Mouse (Mus musculus) left cerebral cortex, postnatal 25 days (tissue): ENCODE data around the gene Lpcat2. TPM values are rescaled to one million over a fixed set of nuclear protein-coding genes. Genes with fewer than 3 reads are reported as not detected.
"Not testable (repeated sequence)": the region's sequence is repeated elsewhere in the genome, so short reads cannot be mapped to it uniquely, and the experiment has no call there.

ENCODE experiments used
- DNase-seq, 2 experiments: peaks; one replicate each; pipeline ENCODE4 v3.0.0; 2022; ENCODE audit warnings: low spot score in 2 of 2, mixed read lengths in 1 of 2
- intact Hi-C: fragments of 180-260 bp; cut with DNase I; formaldehyde crosslinking; loops from one replicate; pipeline ENCODE4 v1.15.1; 2025
- total RNA-seq, 2 experiments: library from RNA; stranded (reverse); gene quantifications; 2 replicates each; pipeline ENCODE4 v1.2.3; 2021

Gene Lpcat2
- total RNA-seq, 2 experiments from 2014 or later: 7.8 to 9.0 TPM

GRCm38 (mm10) chr8:92850239-92850638 lies 4.9 kb upstream of the Lpcat2 start:
- intact Hi-C loops: no loop called here

GRCm38 (mm10) chr8:92851381-92851780 lies 3.8 kb upstream of the Lpcat2 start:
- intact Hi-C loops: no loop called here
- DNase-seq: no peak

More at GRCm38 (mm10) chr8:92850239-92850638, 4.9 kb upstream of the Lpcat2 start:
- peak; percentile 56 to 84 for DNase-seq

DNA sequence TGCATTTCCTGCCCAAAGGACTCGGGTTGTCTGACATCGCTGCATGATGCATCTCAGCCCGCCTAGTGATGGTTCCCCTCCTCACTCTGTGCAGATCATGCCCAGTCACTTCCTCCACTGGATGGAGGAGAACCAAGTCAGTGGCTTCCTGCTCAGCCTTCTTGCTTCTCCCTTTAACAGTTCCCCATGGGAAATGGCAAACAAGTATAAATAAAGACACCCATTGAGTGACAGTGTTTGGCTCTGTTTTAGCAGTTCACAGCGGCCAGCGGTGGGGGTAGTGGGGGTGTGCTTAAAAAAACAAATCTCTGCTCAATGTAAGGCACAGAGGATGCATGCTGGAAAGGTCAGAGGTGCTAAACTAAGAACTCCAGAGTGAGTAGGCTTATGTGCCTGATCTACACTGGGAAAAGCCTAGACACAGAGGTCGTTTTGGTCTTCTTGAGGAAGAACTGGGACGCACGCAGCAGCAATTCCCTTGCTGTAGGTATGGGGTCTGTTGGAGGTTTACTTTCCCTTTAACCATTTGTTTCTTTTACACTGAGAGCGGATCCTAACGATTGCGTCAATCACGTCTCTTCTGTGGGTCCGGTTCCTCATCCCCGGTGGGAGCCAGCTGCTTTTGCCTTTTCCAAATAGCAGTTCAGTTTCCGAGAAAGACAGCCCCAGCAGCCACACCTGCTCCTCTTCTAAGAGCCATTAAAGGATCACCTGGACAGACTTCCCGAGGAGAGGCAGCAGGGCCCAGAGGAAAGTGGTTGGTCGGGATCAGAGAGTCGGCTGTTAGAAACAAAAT lies 1.8 kb upstream of the Lpcat2 start:
- DNase-seq: peak in 1 of 2 experiments; percentile 37
- intact Hi-C loops: no loop called here

GRCm38 (mm10) chr8:92854673-92855072 lies 466 bp upstream of the Lpcat2 start:
- intact Hi-C loops: no loop called here
- no peak for DNase-seq

- intact Hi-C loops: no loop called here
Measured at GRCm38 (mm10) chr8:92856273-92856986, 1.3 kb downstream of the Lpcat2 start.

GRCm38 (mm10) chr8:92858475-92859182 lies 3.5 kb downstream of the Lpcat2 start:
- intact Hi-C loops: no loop called here

More at GRCm38 (mm10) chr8:92856273-92856986, 1.3 kb downstream of the Lpcat2 start:
- no peak for DNase-seq

GRCm38 (mm10) chr8:92861977-92862376 lies 6.8 kb downstream of the Lpcat2 start:
- intact Hi-C loops: no loop called here
- DNase-seq: no peak

More at GRCm38 (mm10) chr8:92858475-92859182, 3.5 kb downstream of the Lpcat2 start:
- DNase-seq: no peak

GRCm38 (mm10) chr8:92870281-92870680 lies 15.1 kb downstream of the Lpcat2 start:
- DNase-seq: no peak
- intact Hi-C loops: no loop called here

- peak in 1 of 2 experiments; percentile 20 for DNase-seq
- intact Hi-C loops: no loop called here
Measured at GRCm38 (mm10) chr8:92872063-92872759, 17.1 kb downstream of the Lpcat2 start.

DNA sequence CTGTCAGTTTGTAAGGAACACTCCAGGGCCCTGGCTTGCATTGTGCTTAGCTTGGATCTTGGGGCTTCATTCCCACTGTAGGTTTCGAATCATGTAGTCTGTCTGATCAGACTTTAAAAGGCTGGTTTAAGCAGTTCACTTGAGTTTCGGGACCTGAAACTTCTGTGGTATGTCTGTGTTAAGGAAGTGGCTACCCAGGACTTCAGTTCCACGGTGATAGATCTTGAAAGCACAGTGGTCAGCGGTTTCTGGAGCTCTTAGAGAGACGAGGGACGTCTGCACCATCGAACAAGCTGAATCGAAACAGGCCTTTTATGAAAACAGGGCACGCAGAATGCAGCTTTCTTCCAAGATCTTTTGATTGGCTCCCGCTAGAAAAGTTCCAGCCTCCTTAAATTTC lies 20.7 kb downstream of the Lpcat2 start:
- intact Hi-C loops: no loop called here
- DNase-seq: peak in 1 of 2 experiments; percentile 32

- intact Hi-C loops: no loop called here
- no peak for DNase-seq
Measured at GRCm38 (mm10) chr8:92881247-92881646, 26.1 kb downstream of the Lpcat2 start.

GRCm38 (mm10) chr8:92883771-92884170 lies 28.6 kb downstream of the Lpcat2 start:
- peak; percentile 16 to 22 for DNase-seq
- intact Hi-C loops: loop anchor here (1.0 to 2.0 kb wide), 2 partner anchors 65 to 111 kb away; no protein-coding TSS in a partner anchor

DNA sequence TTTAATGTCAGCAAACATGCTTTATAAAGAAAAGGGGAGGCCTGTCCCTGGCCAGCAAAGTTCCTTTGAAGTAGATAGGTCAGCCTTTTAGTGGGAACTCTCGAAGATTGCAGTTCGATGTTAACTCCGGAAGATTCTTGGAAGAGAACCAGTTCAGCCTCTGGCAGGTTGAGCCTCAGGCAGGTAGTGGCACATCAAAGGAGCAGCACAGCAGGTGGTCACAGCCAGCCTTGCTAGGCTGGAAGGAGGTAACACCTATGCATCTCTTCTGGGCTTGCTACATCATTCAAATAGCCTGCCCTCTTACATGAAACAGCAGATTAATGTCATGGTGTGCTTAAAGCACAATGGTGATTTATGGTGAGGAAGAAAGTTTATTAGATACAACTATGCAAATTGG lies 37.1 kb downstream of the Lpcat2 start:
- DNase-seq, intact Hi-C loops: not testable (repeated sequence)

- intact Hi-C loops: no loop called here
- DNase-seq: no peak
Measured at GRCm38 (mm10) chr8:92893870-92894269, 38.7 kb downstream of the Lpcat2 start.

DNA sequence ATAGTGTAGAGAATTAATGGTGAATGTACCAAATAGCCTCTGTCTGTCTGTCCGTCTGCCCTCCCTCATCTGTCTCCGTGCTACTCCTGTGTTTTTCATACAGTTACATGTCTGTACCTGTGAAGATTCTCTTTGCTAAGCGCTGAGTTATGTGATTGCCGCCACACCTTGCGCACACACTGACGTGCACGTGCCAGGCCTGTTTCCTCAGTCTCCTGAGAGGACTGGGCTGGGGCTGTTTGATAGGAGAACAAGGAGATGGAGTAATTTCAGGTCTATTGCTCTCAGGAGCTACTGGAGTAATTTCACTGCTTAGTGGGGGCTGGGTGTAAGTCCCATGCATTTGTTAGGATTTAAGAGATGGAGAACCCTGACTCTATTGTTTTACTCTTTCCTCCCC lies 39.9 kb downstream of the Lpcat2 start:
- no peak for DNase-seq
- intact Hi-C loops: no loop called here

DNA sequence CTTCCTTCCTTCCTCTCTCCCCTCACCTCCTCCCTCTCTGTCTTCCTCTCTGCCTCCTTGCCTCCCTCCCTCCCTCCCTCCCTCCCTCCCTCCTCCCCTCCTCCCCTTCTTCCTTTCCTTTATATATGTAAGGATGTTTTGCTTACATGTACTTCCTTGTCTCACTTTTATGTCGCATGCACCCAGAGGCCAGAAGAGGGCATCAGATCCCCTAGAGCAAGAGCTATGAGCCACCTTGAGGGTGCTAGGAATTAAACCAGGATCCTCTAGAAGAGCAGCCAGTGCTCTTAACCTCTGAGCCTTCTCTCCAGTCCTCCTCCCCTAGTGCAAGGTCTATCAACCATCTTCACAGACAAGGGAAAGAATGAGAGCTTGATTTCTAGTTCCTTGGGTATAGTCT lies 40.9 kb downstream of the Lpcat2 start:
- intact Hi-C loops: no loop called here
- no peak for DNase-seq

DNA sequence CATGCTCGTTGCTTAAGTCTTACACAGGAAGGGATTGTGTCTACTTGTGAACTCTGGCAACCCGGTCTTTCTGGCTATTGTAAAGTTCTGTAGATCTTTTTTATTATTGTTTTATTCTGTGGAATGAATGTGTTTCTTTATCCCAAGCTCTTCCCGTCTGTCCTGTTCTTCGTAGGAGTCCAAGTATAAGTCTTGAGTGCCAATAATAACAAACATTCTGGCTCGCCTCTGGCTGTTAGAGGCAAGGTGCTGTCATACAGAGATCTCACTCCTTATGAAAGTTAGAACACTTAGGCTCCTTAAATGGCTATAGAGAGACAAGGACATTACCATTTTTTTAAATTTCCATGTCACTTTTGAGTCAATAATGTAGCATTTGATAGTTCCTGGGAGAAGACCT lies 41.5 kb downstream of the Lpcat2 start:
- intact Hi-C loops: no loop called here
- DNase-seq: no peak

- intact Hi-C loops: no loop called here
- DNase-seq: no peak
Measured at GRCm38 (mm10) chr8:92897794-92898193, 42.7 kb downstream of the Lpcat2 start.

GRCm38 (mm10) chr8:92899590-92899989 lies 44.5 kb downstream of the Lpcat2 start:
- DNase-seq: no peak
- intact Hi-C loops: no loop called here

DNA sequence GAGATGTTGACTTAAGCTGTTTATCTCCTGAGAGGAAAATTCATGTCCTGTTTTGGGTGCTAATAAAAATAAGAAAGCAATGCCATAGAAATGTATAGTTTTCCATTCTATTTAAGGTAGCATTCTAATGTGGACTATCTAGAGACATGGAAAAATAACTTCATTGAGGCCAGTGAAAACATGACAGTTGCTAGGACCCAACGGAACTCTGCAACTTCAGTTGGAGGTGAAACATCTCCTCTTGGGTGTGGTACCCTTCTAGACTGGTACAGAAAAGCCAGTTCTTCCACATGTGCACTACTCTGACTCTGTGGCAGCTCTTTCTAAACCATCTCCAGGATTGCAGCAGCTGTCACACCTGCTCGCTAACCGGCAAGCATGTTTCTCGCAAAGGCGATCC lies 46.0 kb downstream of the Lpcat2 start, which contains the start of gene Capns2:
TSS of gene Capns2 (plus strand) at position 301 of the 400 bp plus-strand sequence.
- intact Hi-C loops: no loop called here

More for the DNA sequence above, 46.0 kb downstream of the Lpcat2 start, which contains the start of gene Capns2:
- no peak for DNase-seq
